ENCODE assay signal across 9 mouse cellular contexts in genomic region chr12:80736464-80737282, GRCm38 (mm10). TPM values are rescaled to one million over a fixed set of nuclear protein-coding genes. Genes with fewer than 3 reads are reported as not detected.
A peak's percentile ranks its signal among the peaks of the same experiment; 100 is the strongest.
DNase-seq lines count a peak whose midpoint lies in the region; ATAC-seq and TF ChIP-seq lines count a peak whose summit lies in the region.
"Had no signal": no experiment of that assay in that cellular context is flagged by ENCODE, and none has a peak within 500 bp of the region (broad histone marks: within the 10 kb centered on the region; RNA-seq: fewer than 3 reads in every experiment).

No protein-coding gene starts in this region.

- H3ac ChIP-seq in myocyte (ENCODE audit: control insufficient read depth, insufficient read length): no peak overlapping the region

- 8% methylated on average over 13 of the region's 13 CpGs for WGBS in forebrain, embryonic 14.5 days

- H3K4me3 ChIP-seq in forebrain, embryonic 14.5 days (ENCODE audit: low read depth, low read length): no peak overlapping the region
- no peak overlapping the region for H3K4me3 ChIP-seq in myocyte

- DNase-seq in gastrocnemius, postnatal 10 days: peak; percentile 20
- no peak for DNase-seq in gastrocnemius, adult 8-10 months (ENCODE audit: low spot score in 2 of 2)
- peak; percentile 90 for DNase-seq in MN1 (ENCODE audit: low spot score)
- DNase-seq in forebrain, embryonic 14.5 days (ENCODE audit: low spot score): peak; percentile 95
- peak; percentile 69 to 71 for DNase-seq in layer of hippocampus, postnatal 14 days (ENCODE audit: low spot score in 2 of 2)
- DNase-seq in spleen, adult 12 weeks (ENCODE audit: low spot score): no peak

- no peaks in the 10 kb centered on the region for H3K36me3 ChIP-seq in forebrain, embryonic 14.5 days (ENCODE audit: control insufficient read depth, insufficient read depth, low read length)
- H3K36me3 ChIP-seq in myocyte (ENCODE audit: control insufficient read depth, insufficient read depth): no peaks in the 10 kb centered on the region

- TF ChIP-seq POLR2A in myocyte (IDR thresholded peaks at IDR 0.05; ENCODE audit: insufficient read length, low read depth): no peak

- peak overlapping the region; percentile 95 for H3K27ac ChIP-seq in forebrain, embryonic 14.5 days (ENCODE audit: low read depth, low read length)
- H3K27ac ChIP-seq: liver, embryonic 14.5 days had no signal

- peak overlapping the region; percentile 54 for H3K9ac ChIP-seq in forebrain, embryonic 14.5 days (ENCODE audit: low read length)
- H3K9ac ChIP-seq: liver, embryonic 14.5 days had no signal

- ATAC-seq in forebrain, embryonic 14.5 days: peak; percentile 84
- no peak for ATAC-seq in inflammation-experienced regulatory T-cells, adult 6 months

- H3K9me3 ChIP-seq in forebrain, embryonic 14.5 days (replicated peaks; ENCODE audit: control insufficient read depth, low read length): no peaks in the 10 kb centered on the region

- no peaks in the 10 kb centered on the region for H3K27me3 ChIP-seq in forebrain, embryonic 14.5 days (replicated peaks; ENCODE audit: control insufficient read depth, insufficient read depth, low read length)
- peaks cover 44% of the 10 kb centered on the region for H3K27me3 ChIP-seq in myocyte (ENCODE audit: control insufficient read depth, insufficient read depth, insufficient read length)

- H3K79me2 ChIP-seq in myocyte (ENCODE audit: control insufficient read depth, insufficient read depth): no peaks in the 10 kb centered on the region

- H3K4me1 ChIP-seq in forebrain, embryonic 14.5 days (ENCODE audit: control insufficient read depth, insufficient read depth, low read length): peaks cover 18% of the 10 kb centered on the region

- H3K4me2 ChIP-seq in forebrain, embryonic 14.5 days (ENCODE audit: low read length): peak overlapping the region; percentile 37
- H3K4me2 ChIP-seq in myocyte (ENCODE audit: low read depth): peak overlapping the region; percentile 78

TF ChIP-seq in myocyte, 11 proteins besides CTCF, POLR2A, EP300 and RAD21:
- TF ChIP-seq CEBPB (IDR thresholded peaks at IDR 0.05; ENCODE audit: insufficient read depth, poor library complexity, severe bottlenecking) (peak; percentile 74), MAX (IDR thresholded peaks at IDR 0.05; ENCODE audit: low read depth) (no peak), SRF (IDR thresholded peaks at IDR 0.05; ENCODE audit: control insufficient read depth, insufficient read length, low read depth) (no peak), TCF3 (IDR thresholded peaks at IDR 0.05; ENCODE audit: insufficient read length, low read depth) (no peak), MYOD1 (IDR thresholded peaks at IDR 0.05; ENCODE audit: control insufficient read depth in 1 of 3, insufficient read length in 2 of 3, low read depth in 2 of 3) (peak in 2 of 3 experiments; percentile 29 to 48), E2F4 (IDR thresholded peaks at IDR 0.05; ENCODE audit: insufficient read depth) (no peak), TCF12 (IDR thresholded peaks at IDR 0.05; ENCODE audit: insufficient read depth, poor library complexity, severe bottlenecking) (peak; percentile 7), REST (IDR thresholded peaks at IDR 0.05; ENCODE audit: insufficient read depth, insufficient read length) (no peak), POLR2AphosphoS2 (IDR thresholded peaks at IDR 0.05; ENCODE audit: insufficient read length, low read depth) (no peak), USF1 (IDR thresholded peaks at IDR 0.05; ENCODE audit: low read depth) (no peak), MYOG (IDR thresholded peaks at IDR 0.05; ENCODE audit: control insufficient read depth in 1 of 3, insufficient read depth in 1 of 3, insufficient read length in 2 of 3, low read depth in 2 of 3) (peak in 2 of 3 experiments; percentile 41 to 77)

RNA-seq across cellular contexts. Expression of gene Ccdc177, which starts 23.8 kb away (rescaled TPM):
- under 1 TPM; 0.07 to 0.09 TPM for total RNA-seq in gastrocnemius, postnatal 10 days (2021)
- not detected for total RNA-seq in gastrocnemius, adult 8-10 months (2022)
- polyA plus RNA-seq in forebrain, embryonic 14.5 days (2014; fragmentation: Nextera tagmentation; extraction: Ambion mirVana): 6.3 and 6.7 TPM in 2 replicates
- 10 to 100 TPM; 18.5 to 18.7 TPM for total RNA-seq in layer of hippocampus, postnatal 14 days (2021)
- not detected for polyA plus RNA-seq in myocyte (2012; fragmentation: generic; extraction: Trizol)
- not detected for polyA plus RNA-seq in inflammation-experienced regulatory T-cells, adult 6 months (2017; shearing (Covaris generic))
- polyA plus RNA-seq: liver, embryonic 14.5 days had no signal

RNA-seq across cellular contexts. Expression of gene Plekhd1, which starts 44.3 kb away (rescaled TPM):
- total RNA-seq in gastrocnemius, postnatal 10 days (2021): under 1 TPM; 0.21 to 0.43 TPM
- 1 to 10 TPM in 1 of 4 experiments, under 1 TPM in 2, not detected in 1; 0.27 to 1.0 (median 0.65) TPM for total RNA-seq in gastrocnemius, adult 8-10 months (2022)
- 0.15 and 0.38 TPM in 2 replicates for polyA plus RNA-seq in forebrain, embryonic 14.5 days (2014; fragmentation: Nextera tagmentation; extraction: Ambion mirVana)
- total RNA-seq in layer of hippocampus, postnatal 14 days (2021): 1 to 10 TPM; 4.8 to 9.1 TPM
- polyA plus RNA-seq in myocyte (2012; fragmentation: generic; extraction: Trizol): not detected
- 1 to 10 TPM in 2 of 3 experiments, not detected in 1; 1.5 to 2.4 TPM for polyA plus RNA-seq in inflammation-experienced regulatory T-cells, adult 6 months (2017; shearing (Covaris generic))

RNA-seq across cellular contexts. Expression of gene Susd6, which starts 53.6 kb away (rescaled TPM):
- total RNA-seq in gastrocnemius, postnatal 10 days (2021): 10 to 100 TPM; 28.6 to 29.2 TPM
- total RNA-seq in gastrocnemius, adult 8-10 months (2022): 10 to 100 TPM; 39.3 to 51.9 (median 44.3) TPM
- polyA plus RNA-seq in forebrain, embryonic 14.5 days (2014; fragmentation: Nextera tagmentation; extraction: Ambion mirVana): 11.7 and 13.4 TPM in 2 replicates
- 10 to 100 TPM; 54.3 TPM for total RNA-seq in layer of hippocampus, postnatal 14 days (2021)
- 64.0 TPM for polyA plus RNA-seq in myocyte (2012; fragmentation: generic; extraction: Trizol)
- polyA plus RNA-seq in inflammation-experienced regulatory T-cells, adult 6 months (2017; shearing (Covaris generic)): 10 to 100 TPM; 21.2 to 32.8 (median 26.7) TPM

Comparison
In these comparisons a context has a peak if more than half of its experiments do, and no peak if none do; other contexts are left out.
1. DNase-seq: peak in gastrocnemius, postnatal 10 days (single experiment), MN1 (single experiment), forebrain, embryonic 14.5 days (single experiment) and layer of hippocampus, postnatal 14 days (2 of 2); none in gastrocnemius, adult 8-10 months (0 of 2) and spleen, adult 12 weeks (single experiment).
2. RNA of gene Ccdc177, which starts 23.8 kb away (total RNA-seq): 18.5 to 18.7 TPM in layer of hippocampus, postnatal 14 days; 0.07 to 0.09 TPM in gastrocnemius, postnatal 10 days and not detected in gastrocnemius, adult 8-10 months; every median in the first group is over 10 times any median in the second.